Mouse (Mus musculus) midbrain, embryonic 11.5 days (tissue): ENCODE data around the gene Ccdc74a. TPM values are rescaled to one million over a fixed set of nuclear protein-coding genes. Genes with fewer than 3 reads are reported as not detected.

Experiments used
- polyA plus RNA-seq: library from polyadenylated mRNA; unstranded; fragments of >200 nt; fragmentation: Nextera tagmentation; extraction: Ambion mirVana; gene quantifications from 2 replicates; pipeline ENCODE4 v1.2.1, GENCODE M21; 2014

Gene Ccdc74a
- polyA plus RNA-seq, 1 experiment from 2014 or later = 5.4 TPM

Other genes starting within 250 kb of the Ccdc74a start
- gene Snap29, start 240.5 kb upstream of the Ccdc74a start, polyA plus RNA-seq = 7.5 and 8.0 TPM in 2 replicates
- gene Pi4ka, start 240.2 kb upstream of the Ccdc74a start, polyA plus RNA-seq = 40.1 and 46.1 TPM in 2 replicates
- 85.5 and 92.2 TPM in 2 replicates for gene Crkl, start 194.5 kb upstream of the Ccdc74a start, polyA plus RNA-seq
- gene Aifm3, start 156.9 kb upstream of the Ccdc74a start, polyA plus RNA-seq = 1.4 and 3.0 TPM in 2 replicates
- 70.5 and 77.2 TPM in 2 replicates for gene Lztr1, start 137.8 kb upstream of the Ccdc74a start, polyA plus RNA-seq
- gene Thap7, start 115.3 kb upstream of the Ccdc74a start, polyA plus RNA-seq = 46.7 and 47.1 TPM in 2 replicates
- gene Lrrc74b, start 85.2 kb upstream of the Ccdc74a start, polyA plus RNA-seq = 0.14 and 0.23 TPM in 2 replicates
- 0.41 and 0.86 TPM in 2 replicates for gene P2rx6, start 84.6 kb upstream of the Ccdc74a start, polyA plus RNA-seq
- gene Slc7a4, start 63.3 kb upstream of the Ccdc74a start, polyA plus RNA-seq = 1.5 and 2.0 TPM in 2 replicates
- 41.1 and 46.5 TPM in 2 replicates for gene Smpd4, start 27.1 kb upstream of the Ccdc74a start, polyA plus RNA-seq
- 28.9 and 29.4 TPM in 2 replicates for gene Med15, start 86.4 kb downstream of the Ccdc74a start, polyA plus RNA-seq
- 38.7 and 39.5 TPM in 2 replicates for gene Klhl22, start 113.1 kb downstream of the Ccdc74a start, polyA plus RNA-seq
- 3.8 and 4.4 TPM in 2 replicates for gene Scarf2, start 150.8 kb downstream of the Ccdc74a start, polyA plus RNA-seq
- 0.21 and 0.37 TPM in 2 replicates for gene B830017H08Rik, start 186.7 kb downstream of the Ccdc74a start, polyA plus RNA-seq
- gene Car15, start 191.9 kb downstream of the Ccdc74a start, polyA plus RNA-seq = 2.2 and 2.3 TPM in 2 replicates
- gene Gm20518, start 245.2 kb downstream of the Ccdc74a start, polyA plus RNA-seq = 0.16 and 0.25 TPM in 2 replicates
- gene Tssk1, start 247.8 kb downstream of the Ccdc74a start, polyA plus RNA-seq = not detected in 2 replicates